Mouse (Mus musculus) midbrain, embryonic 16.5 days (tissue): ENCODE measurements at regions not wholly inside any gene's neighbourhood (a gene's known extent, or its start where the extent isn't known, plus 50 kb on each side); places are given as distances from the start of the nearest gene placed in this dataset.

Experiments used
- ATAC-seq: fragments of 200-750 bp; cut with Nextera tagmentation; 2 replicates; pipeline ENCODE4 v1.8.0; 2017; ENCODE audit warnings: moderate TSS enrichment
- H3K27ac ChIP-seq: fragments of 300-500 bp; sonication (generic); 2 replicates; pipeline ENCODE4 v1.5.1; 2014; ENCODE audit warnings: mild to moderate bottlenecking, low read length, mixed read lengths
- H3K27me3 ChIP-seq: fragments of 300-500 bp; sonication (generic); 2 replicates; pipeline ENCODE4 v1.6.1; 2014; ENCODE audit warnings: low read depth, low read length, mixed read lengths; ENCODE audit not compliant: control insufficient read depth, insufficient read depth
- H3K36me3 ChIP-seq: fragments of 300-500 bp; sonication (generic); 2 replicates; pipeline ENCODE4 v1.6.1; 2014; ENCODE audit warnings: mild to moderate bottlenecking, low read length, moderate library complexity, mixed read lengths; ENCODE audit not compliant: control insufficient read depth, insufficient read depth
- H3K4me1 ChIP-seq: fragments of 300-500 bp; sonication (generic); 2 replicates; pipeline ENCODE4 v1.6.1; 2014; ENCODE audit warnings: mild to moderate bottlenecking, low read length, mixed read lengths; ENCODE audit not compliant: control insufficient read depth, insufficient read depth
- H3K4me2 ChIP-seq: fragments of 300-500 bp; sonication (generic); 2 replicates; pipeline ENCODE4 v1.6.1; 2014; ENCODE audit warnings: mild to moderate bottlenecking, low read length, mixed read lengths
- H3K4me3 ChIP-seq: fragments of 300-500 bp; sonication (generic); 2 replicates; pipeline ENCODE4 v1.5.1; 2014; ENCODE audit warnings: low read depth, mild to moderate bottlenecking, low read length, moderate library complexity, mixed read lengths
- H3K9ac ChIP-seq: fragments of 300-500 bp; sonication (generic); 2 replicates; pipeline ENCODE4 v1.6.1; 2014; ENCODE audit warnings: low read depth, low read length, mixed read lengths
- H3K9me3 ChIP-seq: fragments of 300-500 bp; sonication (generic); replicated peaks from 2 replicates; pipeline ENCODE4 v1.6.1; 2014; ENCODE audit warnings: mild to moderate bottlenecking, low read length, mixed read lengths; ENCODE audit not compliant: control insufficient read depth, poor library complexity, severe bottlenecking
- WGBS: fragments of 180-500 bp; shearing (Covaris S2); extraction: QIAGEN DNeasy Blood & Tissue Kit; methylation state at CpG from one replicate; pipeline ENCODE4 v1.1.7; 2014; 5-methylcytosine and 5-hydroxymethylcytosine counted together

GRCm38 (mm10) chr4:73163271-73163727 lies 241.6 kb downstream of the Gm11487 start:
- Histone ChIP-seq H3K4me3 (no peak overlapping the region), H3K36me3 (no peaks in the 10 kb centered on the region), H3K4me2 (no peak overlapping the region), H3K27me3 (no peaks in the 10 kb centered on the region), H3K4me1 (0 out of 2 replicates have a peak, but pooled peaks cover 2% of the 10 kb centered on the region), H3K9me3 (no peaks in the 10 kb centered on the region), H3K9ac (no peak overlapping the region), H3K27ac (no peak overlapping the region)
- 31% methylated on average over 3 of the region's 3 CpGs for WGBS
- ATAC-seq: peak; percentile 88
